8 mouse cellular contexts compared by ENCODE assay signal in the genomic region with DNA sequence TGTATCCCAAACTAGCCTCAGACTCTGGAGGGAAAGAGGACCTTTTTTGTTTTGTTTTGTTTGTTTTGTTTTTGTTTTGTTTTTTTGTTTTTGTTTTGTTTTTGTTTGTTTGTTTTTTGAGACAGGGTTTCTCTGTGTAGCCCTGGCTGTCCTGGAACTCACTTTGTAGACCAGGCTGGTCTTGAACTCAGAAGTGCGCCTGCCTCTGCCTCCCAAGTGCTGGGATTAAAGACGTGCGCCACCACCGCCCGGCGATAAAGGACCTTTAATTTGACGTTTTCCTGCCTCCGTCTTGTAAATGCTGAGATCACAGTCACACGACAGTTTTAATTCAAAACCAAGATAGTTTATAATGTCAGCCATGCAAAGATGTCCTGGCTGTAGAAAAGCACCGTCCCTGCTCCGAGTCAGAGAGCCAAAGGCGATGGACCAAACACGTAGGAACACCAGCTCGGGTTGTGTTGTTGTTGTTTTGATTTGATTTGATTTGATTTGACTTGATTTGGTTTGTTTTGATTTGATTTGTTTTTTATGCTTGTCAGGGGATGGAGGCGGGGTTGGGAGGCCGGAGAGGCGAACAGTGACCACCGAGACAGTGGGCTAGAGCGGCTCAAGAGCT. TPM values are rescaled to one million over a fixed set of nuclear protein-coding genes. Genes with fewer than 3 reads are reported as not detected.
DNase-seq lines count a peak whose midpoint lies in the region; ATAC-seq and TF ChIP-seq lines count a peak whose summit lies in the region.
"Not testable (repeated sequence)": the region's sequence is repeated elsewhere in the genome, so short reads cannot be mapped to it uniquely, and the experiment has no call there.

A gene (plus strand): TSS at position 334 of the 619 bp plus-strand sequence.

- not testable (repeated sequence) for H3K9me3 ChIP-seq in embryonic facial prominence, embryonic 14.5 days (ENCODE audit: control insufficient read depth, low read length); intestine, embryonic 14.5 days (ENCODE audit: control insufficient read depth, low read length); liver, postnatal 0 days (ENCODE audit: low read length); midbrain, embryonic 16.5 days (replicated peaks; ENCODE audit: control insufficient read depth, low read length, poor library complexity, severe bottlenecking)

- TF ChIP-seq EP300 in heart, adult 2 months (IDR thresholded peaks at IDR 0.05; ENCODE audit: insufficient read depth, low read depth, low read length), result not testable (repeated sequence)
- peak; percentile 51; the same call in 1 of the 2 replicates for TF ChIP-seq EP300 in liver, postnatal 0 days (IDR thresholded peaks at IDR 0.05; ENCODE audit: low read depth)

- TF ChIP-seq CTCF in heart, adult 2 months (IDR thresholded peaks at IDR 0.05); liver, postnatal 0 days (IDR thresholded peaks at IDR 0.05; ENCODE audit: low read depth); thymus, adult 2 months (IDR thresholded peaks at IDR 0.05; ENCODE audit: borderline replicate concordance, control insufficient read depth, extremely low read depth, insufficient read depth, low read length, poor library complexity): not testable (repeated sequence)

- H3K27me3 ChIP-seq in embryonic facial prominence, embryonic 14.5 days (replicated peaks; ENCODE audit: control insufficient read depth, insufficient read depth, low read length); heart, adult 2 months (ENCODE audit: control insufficient read depth, insufficient read depth, low read length); intestine, embryonic 14.5 days (replicated peaks; ENCODE audit: control insufficient read depth, insufficient read depth, low read length); liver, postnatal 0 days (ENCODE audit: insufficient read depth, low read length); midbrain, embryonic 16.5 days (ENCODE audit: control insufficient read depth, insufficient read depth, low read depth, low read length); thymus, adult 2 months (ENCODE audit: control insufficient read depth, insufficient read depth, low read length): not testable (repeated sequence)

- intact Hi-C loops in heart, adult 2 months (cut with DNase I), result loop anchor here (2.0 kb wide), 1 partner anchor 53 kb away; no protein-coding TSS in a partner anchor

- peak; percentile 30 for ATAC-seq in activated CD4-positive, CD25-positive, alpha-beta regulatory T cell, adult 4 months
- ATAC-seq in embryonic facial prominence, embryonic 14.5 days (ENCODE audit: low read depth), result peak; percentile 10; the same call in 1 of the 2 replicates
- ATAC-seq in intestine, embryonic 14.5 days (replicated peaks; ENCODE audit: low FRiP score, low TSS enrichment, low read depth), result peak; percentile 61
- ATAC-seq in liver, postnatal 0 days, result peak; percentile 7; the same call in 1 of the 2 replicates
- peak; percentile 70 for ATAC-seq in midbrain, embryonic 16.5 days

- 4% methylated on average over 19 of the region's 19 CpGs for WGBS in embryonic facial prominence, embryonic 14.5 days
- 4% methylated on average over 19 of the region's 19 CpGs for WGBS in heart, adult 2 months
- 5% methylated on average over 19 of the region's 19 CpGs for WGBS in intestine, embryonic 14.5 days
- WGBS in liver, postnatal 0 days (ENCODE audit: insufficient replicate concordance), result 6% methylated on average over 19 of the region's 19 CpGs
- WGBS in midbrain, embryonic 16.5 days, result 4% methylated on average over 19 of the region's 19 CpGs
- 4% methylated on average over 19 of the region's 19 CpGs for WGBS in thymus, adult 2 months

- peak within 1 kb of the TSS; percentile 68 for H3K4me3 ChIP-seq in embryonic facial prominence, embryonic 14.5 days (ENCODE audit: low read depth, low read length)
- peak within 1 kb of the TSS; percentile 76 for H3K4me3 ChIP-seq in heart, adult 2 months
- peak within 1 kb of the TSS; percentile 82 for H3K4me3 ChIP-seq in intestine, embryonic 14.5 days (ENCODE audit: low read depth, low read length)
- peak within 1 kb of the TSS; percentile 78 for H3K4me3 ChIP-seq in liver, postnatal 0 days (ENCODE audit: low read depth, low read length)
- H3K4me3 ChIP-seq in midbrain, embryonic 16.5 days (ENCODE audit: low read depth, low read length), result peak within 1 kb of the TSS; percentile 48
- H3K4me3 ChIP-seq in thymus, adult 2 months (ENCODE audit: control insufficient read depth, insufficient read depth, low read length), result peak within 1 kb of the TSS; percentile 84

- H3K4me1 ChIP-seq in embryonic facial prominence, embryonic 14.5 days (ENCODE audit: control insufficient read depth, insufficient read depth, low read length); heart, adult 2 months (ENCODE audit: control insufficient read depth, insufficient read depth, low read length); intestine, embryonic 14.5 days (replicated peaks; ENCODE audit: control insufficient read depth, insufficient read depth, low read length); midbrain, embryonic 16.5 days (ENCODE audit: control insufficient read depth, insufficient read depth, low read length); thymus, adult 2 months (replicated peaks; ENCODE audit: control insufficient read depth, insufficient read depth, low read length): not testable (repeated sequence)
- peaks cover 28% of the 10 kb centered on the region for H3K4me1 ChIP-seq in liver, postnatal 0 days (ENCODE audit: insufficient read depth)

- peak within 1 kb of the TSS; percentile 80 for H3K9ac ChIP-seq in embryonic facial prominence, embryonic 14.5 days (ENCODE audit: low read depth, low read length)
- peak within 1 kb of the TSS; percentile 91 for H3K9ac ChIP-seq in heart, adult 2 months (ENCODE audit: low read depth, low read length)
- peak within 1 kb of the TSS; percentile 78 for H3K9ac ChIP-seq in intestine, embryonic 14.5 days (ENCODE audit: low read length)
- H3K9ac ChIP-seq in liver, postnatal 0 days (replicated peaks), result peak within 1 kb of the TSS; percentile 80
- peak within 1 kb of the TSS; percentile 65 for H3K9ac ChIP-seq in midbrain, embryonic 16.5 days (ENCODE audit: low read depth, low read length)

- TF ChIP-seq POLR2A in heart, adult 2 months (IDR thresholded peaks at IDR 0.05; ENCODE audit: insufficient read depth, low read depth, low read length); thymus, adult 2 months (IDR thresholded peaks at IDR 0.05; ENCODE audit: control insufficient read depth, extremely low read depth, insufficient read depth, low read length, poor library complexity): not testable (repeated sequence)

- peak within 1 kb of the TSS; percentile 54 for H3K27ac ChIP-seq in embryonic facial prominence, embryonic 14.5 days (replicated peaks; ENCODE audit: low read depth, low read length)
- H3K27ac ChIP-seq in heart, adult 2 months, result peak within 1 kb of the TSS; percentile 77
- peak within 1 kb of the TSS; percentile 54; the same call in 1 of the 2 replicates for H3K27ac ChIP-seq in intestine, embryonic 14.5 days (ENCODE audit: low read depth)
- peak within 1 kb of the TSS; percentile 77 for H3K27ac ChIP-seq in liver, postnatal 0 days (ENCODE audit: low read depth)
- H3K27ac ChIP-seq in midbrain, embryonic 16.5 days (ENCODE audit: low read length), result peak within 1 kb of the TSS; percentile 84
- 0 out of 2 replicates have a peak within 1 kb of the TSS, but pooled peaks have one; percentile 2 for H3K27ac ChIP-seq in thymus, adult 2 months (ENCODE audit: control insufficient read depth, insufficient read depth, low read length)

- H3K36me3 ChIP-seq in embryonic facial prominence, embryonic 14.5 days (ENCODE audit: control insufficient read depth, insufficient read depth, low read length), result peaks cover 34% of the 10 kb centered on the region
- H3K36me3 ChIP-seq in heart, adult 2 months (ENCODE audit: control insufficient read depth, insufficient read depth, low read length); thymus, adult 2 months (ENCODE audit: control insufficient read depth, insufficient read depth, low read length): not testable (repeated sequence)
- peaks cover 24% of the 10 kb centered on the region for H3K36me3 ChIP-seq in intestine, embryonic 14.5 days (ENCODE audit: control insufficient read depth, insufficient read depth, low read length)
- peaks cover 14% of the 10 kb centered on the region for H3K36me3 ChIP-seq in liver, postnatal 0 days (replicated peaks; ENCODE audit: insufficient read depth, low read length)
- H3K36me3 ChIP-seq in midbrain, embryonic 16.5 days (ENCODE audit: control insufficient read depth, insufficient read depth, low read length), result peaks cover 13% of the 10 kb centered on the region; the same call in 1 of the 2 replicates

- H3K4me2 ChIP-seq in embryonic facial prominence, embryonic 14.5 days (ENCODE audit: low read depth, low read length), result peak within 1 kb of the TSS; percentile 83
- peak within 1 kb of the TSS; percentile 84 for H3K4me2 ChIP-seq in intestine, embryonic 14.5 days (ENCODE audit: low read length)
- H3K4me2 ChIP-seq in liver, postnatal 0 days (ENCODE audit: low read depth, low read length), result peak within 1 kb of the TSS; percentile 94
- H3K4me2 ChIP-seq in midbrain, embryonic 16.5 days (ENCODE audit: low read length), result peak within 1 kb of the TSS; percentile 69

- not testable (repeated sequence) for H3K79me2 ChIP-seq in heart, adult 2 months (replicated peaks; ENCODE audit: control insufficient read depth, insufficient read depth, low read length)

- not testable (repeated sequence) for DNase-seq in embryonic facial prominence, embryonic 14.5 days (ENCODE audit: low spot score); heart, adult 2 months; intestine, embryonic 14.5 days (ENCODE audit: low spot score); liver, postnatal 0 days
- DNase-seq in left cerebral cortex, adult 8-10 months (ENCODE audit: low spot score in 2 of 2), result peak in 1 of 2 experiments; percentile 24
- DNase-seq in thymus, adult 2 months, result peak; percentile 13

RNA-seq across cellular contexts. Expression of the gene that starts here (rescaled TPM):
- polyA plus RNA-seq in activated CD4-positive, CD25-positive, alpha-beta regulatory T cell, adult 4 months (2017; shearing (Covaris generic)), result 10 to 100 TPM; 11.2 to 12.6 TPM
- 17.7 and 19.8 TPM in 2 replicates for polyA plus RNA-seq in embryonic facial prominence, embryonic 14.5 days (2014; fragmentation: Nextera tagmentation; extraction: Ambion mirVana)
- 1 to 10 TPM; 1.6 to 1.8 TPM for total RNA-seq in heart, adult 2 months (2021)
- polyA plus RNA-seq in heart, adult 2 months (2012; rRNA removed), result 3.0 and 3.5 TPM in 2 replicates
- polyA plus RNA-seq in intestine, embryonic 14.5 days (2014; fragmentation: Nextera tagmentation; extraction: Ambion mirVana), result 15.6 and 18.1 TPM in 2 replicates
- total RNA-seq in left cerebral cortex, adult 8-10 months (2022), result 10 to 100 TPM; 14.4 to 19.1 (median 15.7) TPM
- 5.0 and 5.1 TPM in 2 replicates for polyA plus RNA-seq in liver, postnatal 0 days (2015; fragmentation: Nextera tagmentation; extraction: Ambion mirVana)
- 32.7 and 39.2 TPM in 2 replicates for polyA plus RNA-seq in midbrain, embryonic 16.5 days (2015; fragmentation: Nextera tagmentation; extraction: Ambion mirVana)
- polyA plus RNA-seq in thymus, adult 2 months (2012; rRNA removed), result 8.7 and 8.9 TPM in 2 replicates

Comparison
In these comparisons a context has a peak if more than half of its experiments do, and no peak if none do; other contexts are left out.
1. RNA of the gene that starts here (total RNA-seq): 14.4 to 19.1 TPM in left cerebral cortex, adult 8-10 months; 1.6 to 1.8 TPM in heart, adult 2 months; every median in the first group is over 4 times any median in the second.
2. ATAC-seq: peak in every context shown above with its lines; median percentile 70 in midbrain, embryonic 16.5 days; 61 in intestine, embryonic 14.5 days; 30 in activated CD4-positive, CD25-positive, alpha-beta regulatory T cell, adult 4 months; 10 in embryonic facial prominence, embryonic 14.5 days; 7 in liver, postnatal 0 days.
3. H3K27ac ChIP-seq: peak in every context shown above with its lines; median percentile 84 in midbrain, embryonic 16.5 days; 77 in heart, adult 2 months; 77 in liver, postnatal 0 days; 54 in embryonic facial prominence, embryonic 14.5 days; 54 in intestine, embryonic 14.5 days; 2 in thymus, adult 2 months.
4. Peak in every context shown above with its lines, with median percentiles within 50 percentile points of each other: H3K4me2 ChIP-seq, H3K4me3 ChIP-seq and H3K9ac ChIP-seq.